Mouse (Mus musculus): Measurements from ENCODE around the gene Tcf7l2.

The Tcf7l2 gene

GRCm38 (mm10) chr19:55916211-55916610 lies 174.6 kb downstream of the Tcf7l2 start:
- no peak for DNase-seq

DNA sequence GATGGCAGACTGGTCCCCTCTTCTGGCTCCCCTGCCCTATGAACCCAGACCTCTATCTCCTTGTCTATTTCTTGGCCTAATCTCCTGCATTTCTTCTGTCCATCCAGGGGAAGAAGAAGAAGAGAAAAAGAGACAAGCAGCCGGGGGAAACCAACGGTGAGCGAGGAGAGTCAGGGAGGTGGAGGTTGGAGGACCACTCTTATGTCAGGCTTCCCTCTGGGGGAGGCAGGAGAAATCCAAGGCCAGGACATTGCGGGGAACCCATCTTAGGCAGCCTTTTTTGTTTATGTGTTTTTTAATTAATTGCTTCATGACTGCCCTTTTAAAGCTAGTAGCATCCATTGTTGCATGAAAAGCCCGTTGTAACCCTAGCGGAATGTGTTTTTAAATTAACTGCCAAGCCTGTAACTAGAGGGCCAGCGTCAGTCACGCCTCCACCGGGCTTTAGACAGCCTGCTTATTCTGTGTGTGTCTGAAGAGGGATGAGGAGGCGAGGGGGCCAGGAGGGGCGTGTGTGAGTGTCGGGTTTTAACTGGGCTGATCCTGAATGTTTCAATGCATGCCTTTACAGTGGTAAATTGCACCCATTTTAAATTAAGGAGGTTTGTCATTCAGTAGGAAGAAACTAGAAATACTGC lies 182.3 kb downstream of the Tcf7l2 start:
- no peak for DNase-seq

GRCm38 (mm10) chr19:55924800-55925199 lies 183.2 kb downstream of the Tcf7l2 start:
- no peak for DNase-seq

GRCm38 (mm10) chr19:55925425-55925803 lies 183.8 kb downstream of the Tcf7l2 start:
- no peak for DNase-seq

DNA sequence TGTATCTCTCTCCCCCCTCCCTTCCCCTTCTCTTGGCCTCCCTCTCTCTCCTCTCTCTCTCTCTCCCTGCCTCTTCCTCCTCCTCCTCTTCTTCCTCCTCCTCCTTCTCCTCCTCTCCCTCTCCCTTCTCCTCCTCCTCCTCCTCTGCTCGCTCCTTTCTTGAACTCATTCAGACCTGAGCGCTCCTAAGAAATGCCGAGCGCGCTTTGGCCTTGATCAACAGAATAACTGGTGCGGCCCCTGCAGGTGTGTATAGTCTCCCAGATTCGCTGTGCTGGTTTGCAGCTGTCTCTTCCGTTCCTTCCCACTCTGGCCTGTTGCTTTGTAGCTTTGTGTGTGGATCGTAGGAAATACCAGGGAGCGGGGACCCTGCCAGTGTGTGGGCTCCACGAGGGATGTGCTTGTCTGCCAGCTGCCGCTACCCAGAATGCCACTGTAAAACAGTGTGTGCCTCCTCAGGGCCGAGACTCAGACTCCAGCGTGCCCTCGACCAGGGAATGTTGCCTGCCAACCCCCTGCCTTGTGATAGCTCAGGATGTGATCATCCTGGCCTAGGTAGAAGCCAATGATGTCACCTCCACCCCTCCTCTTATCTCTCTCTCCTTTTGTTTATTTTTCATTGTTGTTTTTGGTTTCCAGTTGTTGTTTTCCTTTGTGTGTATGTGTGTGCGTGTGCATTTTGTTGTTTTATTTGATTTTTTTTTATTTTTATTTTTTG lies 184.3 kb downstream of the Tcf7l2 start:
- no peak for DNase-seq

DNA sequence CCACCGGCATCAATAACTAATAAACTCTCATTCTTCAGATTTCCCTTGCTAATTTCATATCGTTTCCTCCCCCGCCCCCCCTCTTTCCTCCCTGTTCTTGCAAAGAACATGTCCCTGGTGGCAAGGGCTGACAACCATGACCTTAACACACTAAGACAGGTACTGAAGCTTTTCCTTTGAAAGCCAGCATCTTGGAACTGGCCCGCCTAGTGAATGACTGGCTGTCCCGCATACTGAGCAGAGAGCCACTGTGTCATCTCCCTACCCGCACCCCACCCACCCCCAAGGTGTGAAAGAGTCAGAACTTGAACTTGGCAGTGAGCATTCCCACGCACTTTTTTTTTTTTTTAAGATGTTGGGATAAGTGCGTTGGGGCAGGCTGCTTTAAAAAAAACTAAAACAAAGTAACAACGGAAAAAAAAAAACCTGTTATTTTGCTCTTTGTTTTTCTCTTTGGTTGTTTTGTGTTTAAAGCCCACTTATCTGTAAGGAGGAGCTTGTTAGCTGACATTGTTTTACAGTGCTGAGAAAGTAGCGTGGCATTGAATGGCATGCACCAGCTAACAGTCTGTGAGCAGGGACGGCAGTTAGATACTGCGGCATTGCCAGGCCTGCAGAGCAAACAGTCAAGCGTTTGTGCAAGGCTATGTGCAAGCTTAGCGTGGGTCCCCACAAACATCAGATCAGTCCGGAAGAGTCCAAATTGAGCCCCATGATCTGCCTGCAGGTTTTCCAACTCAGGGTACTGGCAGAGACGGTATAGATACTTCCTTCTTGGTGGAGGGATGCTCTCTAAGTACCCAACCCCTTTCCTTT lies 185.4 kb downstream of the Tcf7l2 start:
- no peak for DNase-seq

- DNase-seq, result no peak
These were observed 186.0 kb downstream of the Tcf7l2 start for GRCm38 (mm10) chr19:55927674-55928061.

DNA sequence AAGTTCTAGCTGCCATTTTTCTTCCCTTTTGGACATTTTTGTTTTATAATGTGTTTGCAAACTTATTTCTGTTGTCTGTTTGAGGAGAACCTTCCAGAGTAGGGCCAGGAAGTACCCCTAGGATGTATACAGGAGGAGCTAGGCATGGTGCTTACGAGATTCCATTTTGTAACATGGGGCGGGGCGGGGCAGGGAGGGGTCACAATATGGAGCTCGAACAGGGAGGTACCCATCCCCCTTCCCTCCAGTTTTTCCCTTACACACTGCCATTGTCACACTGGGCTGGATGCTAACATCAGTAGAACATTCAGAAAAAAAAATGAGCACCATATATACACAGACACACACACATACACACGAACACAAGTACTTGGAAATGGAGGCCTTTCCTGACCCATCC lies 187.1 kb downstream of the Tcf7l2 start:
- no peak for DNase-seq

DNA sequence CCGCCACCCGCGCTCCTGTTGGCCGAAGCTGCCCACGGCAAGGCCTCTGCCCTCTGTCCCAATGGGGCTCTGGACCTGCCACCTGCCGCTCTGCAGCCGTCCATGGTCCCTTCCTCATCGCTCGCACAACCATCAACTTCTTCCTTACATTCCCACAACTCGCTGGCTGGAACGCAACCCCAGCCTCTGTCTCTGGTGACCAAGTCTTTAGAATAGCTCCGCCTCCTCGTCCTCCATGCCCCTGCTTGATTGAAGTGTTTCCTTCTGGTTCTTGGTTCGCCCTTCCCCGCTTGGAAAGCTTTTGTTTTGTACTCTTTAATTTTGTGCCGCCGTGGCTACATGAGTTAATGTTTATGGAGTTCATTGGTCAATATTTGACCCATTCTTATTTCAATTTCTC lies 190.0 kb downstream of the Tcf7l2 start:
- no peak for DNase-seq

- no peak for DNase-seq
These were observed 192.5 kb downstream of the Tcf7l2 start for GRCm38 (mm10) chr19:55933947-55934729.

- DNase-seq, result no peak
These were observed 193.0 kb downstream of the Tcf7l2 start for GRCm38 (mm10) chr19:55934730-55935003.

DNA sequence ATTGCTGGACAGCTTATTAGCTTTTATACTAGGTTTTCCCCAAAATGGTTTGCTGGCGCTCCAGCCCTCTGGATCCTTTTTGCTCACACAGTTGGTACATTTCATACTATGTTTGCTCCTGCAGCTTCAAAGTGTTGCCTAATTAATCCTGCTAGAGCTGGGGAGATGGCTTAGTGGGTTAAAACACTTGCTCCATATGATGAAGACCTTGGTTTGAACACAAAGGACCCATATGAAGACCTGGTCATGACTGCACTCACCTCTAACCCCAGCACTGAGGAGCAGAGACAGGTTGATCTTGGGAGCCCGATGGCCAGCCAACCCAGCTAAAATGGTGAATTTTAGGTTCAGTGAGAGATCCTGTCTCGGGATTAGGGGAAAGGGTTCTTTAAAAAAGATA lies 195.4 kb downstream of the Tcf7l2 start:
- DNase-seq, result no peak

DNA sequence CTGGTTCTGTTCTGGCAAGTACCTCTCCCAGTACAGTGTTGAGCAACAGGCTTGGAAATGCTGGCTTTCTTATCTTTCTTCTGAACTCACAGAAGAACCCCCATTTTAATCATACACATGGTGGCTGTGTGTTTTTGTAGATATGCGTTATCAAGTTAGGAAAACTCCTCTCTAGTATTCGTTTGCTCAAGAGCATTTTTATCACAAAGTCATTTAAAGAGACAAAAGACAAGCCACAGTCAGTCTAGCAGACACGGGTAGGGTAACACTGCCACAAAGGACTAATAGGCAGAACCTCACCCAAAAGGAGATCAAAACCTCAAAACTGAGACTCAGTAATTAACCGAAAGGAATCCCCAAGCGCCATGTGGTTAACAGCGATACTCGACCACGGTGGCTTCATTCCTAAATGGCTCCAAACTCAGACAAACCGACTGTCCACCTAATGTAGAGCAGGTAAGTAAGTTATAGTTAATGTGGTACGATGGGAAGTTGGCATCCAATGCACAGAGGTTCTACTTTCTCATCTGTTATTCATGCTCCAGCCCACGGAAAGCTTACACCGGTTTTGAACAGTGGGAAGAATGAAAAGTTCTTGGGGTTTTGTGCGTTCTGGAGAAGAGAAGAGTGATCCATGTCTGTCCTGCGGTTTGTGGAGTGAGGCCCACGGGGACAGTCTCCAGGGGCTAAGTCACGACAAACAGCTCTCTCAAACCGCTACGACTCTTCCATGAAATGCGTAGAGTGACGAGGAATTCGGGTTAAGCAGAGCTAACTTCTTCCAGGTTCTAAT lies 196.8 kb downstream of the Tcf7l2 start:
- DNase-seq, result no peak

- DNase-seq, result no peak
These were observed 197.5 kb downstream of the Tcf7l2 start for GRCm38 (mm10) chr19:55939090-55939489.

- DNase-seq, result no peak
These were observed 198.1 kb downstream of the Tcf7l2 start for GRCm38 (mm10) chr19:55939719-55940118.

DNA sequence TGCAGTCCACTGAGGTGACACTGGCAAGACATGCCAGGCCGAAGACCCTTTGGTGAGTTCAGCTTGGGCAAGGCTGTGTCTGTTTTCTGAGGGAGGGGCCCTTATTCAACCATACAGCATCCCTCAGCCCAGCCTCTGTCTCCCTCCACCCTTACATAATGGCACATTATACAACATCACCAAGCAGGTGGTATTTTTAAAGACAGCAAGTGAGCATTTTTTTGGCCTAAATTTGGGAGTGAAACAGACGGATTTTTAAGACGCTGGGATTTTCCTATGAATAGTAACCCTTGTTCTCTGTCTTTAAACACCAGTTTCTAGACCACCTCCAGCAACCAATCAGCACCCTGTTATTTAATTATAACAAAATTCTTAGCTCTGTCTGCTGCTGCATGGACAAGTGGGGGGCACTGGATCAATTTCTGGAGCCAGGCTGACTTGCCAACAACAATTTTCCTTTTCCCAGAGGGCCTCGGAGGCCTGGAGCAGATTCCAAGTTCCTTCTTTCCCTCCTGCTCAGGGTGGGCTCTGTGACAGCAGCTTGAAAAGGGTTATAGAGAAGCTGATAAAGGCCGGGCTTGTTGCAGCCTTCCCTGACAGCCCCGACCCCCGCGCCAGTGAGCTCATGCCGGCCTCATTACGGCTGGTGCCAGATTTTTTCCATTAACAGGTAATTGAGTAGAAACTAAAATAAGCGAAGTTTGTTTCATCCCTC lies 199.1 kb downstream of the Tcf7l2 start:
- no peak for DNase-seq

DNA sequence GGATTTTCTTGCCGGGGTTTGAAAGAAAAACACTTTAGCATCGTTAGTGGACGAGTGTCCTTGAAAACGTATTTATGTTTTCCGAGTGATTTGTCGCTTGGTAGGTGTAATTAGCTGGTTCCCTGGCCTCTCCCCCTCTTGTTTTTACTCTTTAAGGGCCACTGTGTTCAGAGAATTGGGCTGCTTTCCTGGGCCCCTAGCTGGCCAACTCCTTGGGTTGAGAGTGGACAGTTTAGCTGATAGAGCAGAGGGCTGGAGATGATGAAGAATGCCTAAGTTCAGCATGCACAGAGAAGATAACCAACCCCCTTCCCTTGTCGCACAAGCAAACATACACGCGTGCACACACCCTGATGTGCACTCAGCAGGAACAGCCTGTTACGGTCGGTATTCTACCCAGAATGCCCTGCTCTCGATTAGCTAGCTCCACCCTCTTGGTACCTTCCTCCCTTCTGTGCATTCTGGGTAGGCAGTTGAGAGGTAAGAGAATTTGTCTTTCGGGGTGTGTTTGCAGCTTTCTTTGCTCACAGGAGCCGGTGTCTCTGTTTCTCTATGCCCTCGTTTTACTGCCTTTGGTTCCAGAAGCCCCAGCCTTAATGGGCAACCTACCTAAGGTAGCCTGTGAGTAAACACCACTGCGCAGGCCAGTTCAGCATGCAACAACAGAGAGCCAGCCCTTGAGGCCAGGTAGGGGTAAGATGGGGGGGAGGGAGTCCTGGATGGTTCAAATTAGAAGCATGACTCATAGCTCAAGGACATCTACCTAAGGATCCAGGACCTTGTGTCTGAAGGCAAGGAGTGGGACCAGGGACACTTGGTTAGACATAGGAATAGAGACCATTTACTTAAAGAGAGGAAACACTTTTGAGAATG lies 199.9 kb downstream of the Tcf7l2 start:
- DNase-seq, result no peak

GRCm38 (mm10) chr19:55951397-55951796 lies 209.8 kb downstream of the Tcf7l2 start:
- peak; percentile 66 for DNase-seq

- DNase-seq, result no peak
These were observed 211.6 kb downstream of the Tcf7l2 start for GRCm38 (mm10) chr19:55953207-55953606.

DNA sequence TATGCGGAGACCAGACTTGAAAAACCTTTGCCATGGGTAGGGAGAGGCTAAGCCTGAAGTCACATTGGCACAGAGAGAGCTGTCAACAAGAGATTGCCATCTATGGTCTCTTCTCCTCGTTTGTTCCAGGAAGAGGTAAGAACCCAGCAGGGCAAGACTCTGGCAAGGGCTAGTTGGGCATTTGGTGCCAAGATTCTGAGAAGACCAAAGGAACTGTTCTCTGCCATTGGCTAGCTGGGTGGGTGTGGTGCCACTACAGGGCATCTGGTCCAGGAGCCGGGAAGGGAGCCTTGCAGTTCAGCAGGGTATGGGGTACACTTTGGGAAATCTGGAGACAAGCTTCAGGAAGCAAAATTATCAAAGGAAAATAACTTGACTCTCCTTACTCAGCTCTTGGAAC lies 213.5 kb downstream of the Tcf7l2 start:
- DNase-seq, result no peak

DNA sequence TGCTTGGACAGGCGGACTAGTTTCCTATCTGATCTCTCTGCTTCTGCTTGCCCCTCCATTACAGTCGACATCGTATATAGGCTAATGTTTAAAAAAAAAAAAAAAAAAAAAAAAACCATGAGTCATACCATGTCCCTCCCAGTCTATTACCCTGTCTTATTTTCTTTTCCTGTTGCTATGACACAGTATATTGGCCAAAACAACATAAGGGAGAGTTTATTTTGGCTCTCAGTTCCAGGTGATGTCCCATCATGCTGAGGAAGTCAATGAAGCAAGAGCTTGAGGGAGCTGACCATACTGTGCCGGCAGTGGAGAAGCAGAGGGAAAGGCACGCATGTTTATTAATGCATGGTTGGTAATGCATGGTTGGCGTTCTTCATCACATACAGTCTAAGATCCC lies 215.1 kb downstream of the Tcf7l2 start:
- DNase-seq, result no peak
